Mouse (Mus musculus) midbrain, embryonic 15.5 days (tissue): ENCODE measurements around the gene Iqsec1. TPM values are rescaled to one million over a fixed set of nuclear protein-coding genes. Genes with fewer than 3 reads are reported as not detected.

Experiments used
- ATAC-seq: fragments of 200-750 bp; cut with Nextera tagmentation; replicated peaks from 2 replicates; pipeline ENCODE4 v1.8.0; 2017; ENCODE audit warnings: moderate TSS enrichment
- H3K27ac ChIP-seq: fragments of 300-500 bp; sonication (generic); 2 replicates; pipeline ENCODE4 v1.5.1; 2015; ENCODE audit warnings: mild to moderate bottlenecking, inconsistent platforms
- H3K27me3 ChIP-seq: fragments of 300-500 bp; sonication (generic); replicated peaks from 2 replicates; pipeline ENCODE4 v1.6.1; 2015; ENCODE audit warnings: inconsistent platforms
- H3K36me3 ChIP-seq: fragments of 300-500 bp; sonication (generic); replicated peaks from 2 replicates; pipeline ENCODE4 v1.6.1; 2015; ENCODE audit warnings: inconsistent platforms
- H3K4me1 ChIP-seq: fragments of 300-500 bp; sonication (generic); 2 replicates; pipeline ENCODE4 v1.6.1; 2015; ENCODE audit warnings: inconsistent platforms
- H3K4me2 ChIP-seq: fragments of 300-500 bp; sonication (generic); 2 replicates; pipeline ENCODE4 v1.6.1; 2015; ENCODE audit warnings: inconsistent platforms, mild to moderate bottlenecking, moderate library complexity
- H3K4me3 ChIP-seq: fragments of 300-500 bp; sonication (generic); 2 replicates; pipeline ENCODE4 v1.5.1; 2015; ENCODE audit warnings: mild to moderate bottlenecking, inconsistent platforms
- H3K9ac ChIP-seq: fragments of 300-500 bp; sonication (generic); 2 replicates; pipeline ENCODE4 v1.6.1; 2015; ENCODE audit warnings: mild to moderate bottlenecking, inconsistent platforms
- H3K9me3 ChIP-seq: fragments of 300-500 bp; sonication (generic); 2 replicates; pipeline ENCODE4 v1.6.1; 2016; ENCODE audit warnings: inconsistent platforms
- WGBS: fragments of 180-500 bp; shearing (Covaris S2); methylation state at CpG from one replicate; pipeline ENCODE4 v1.1.7; 2015; ENCODE audit warnings: mixed read lengths; 5-methylcytosine and 5-hydroxymethylcytosine counted together
- microRNA-seq: library from miRNA; unstranded; fragments of <30 nt; microRNA quantifications from one replicate; pipeline ENCODE4, GENCODE M21; 2016
- polyA plus RNA-seq: library from polyadenylated mRNA; unstranded; fragments of >200 nt; fragmentation: Nextera tagmentation; extraction: Ambion mirVana; gene quantifications from 2 replicates; pipeline ENCODE4 v1.2.1, GENCODE M21; 2015

Gene Iqsec1
- polyA plus RNA-seq, 1 experiment from 2014 or later, result 25.9 TPM

GRCm38 (mm10) chr6:90607196-90607595 lies 381.3 kb downstream of the Iqsec1 start:
- no peaks in the 10 kb centered on the region for H3K36me3 ChIP-seq
- H3K4me1 ChIP-seq, result 0 out of 2 replicates have a peak, but pooled peaks cover 12% of the 10 kb centered on the region
- no peak overlapping the region for H3K4me2 ChIP-seq
- H3K4me3 ChIP-seq, result no peak overlapping the region
- no peak overlapping the region for H3K27ac ChIP-seq
- no peaks in the 10 kb centered on the region for H3K27me3 ChIP-seq
- no peak for ATAC-seq
- 12% methylated on average over 5 of the region's 5 CpGs for WGBS
- H3K9ac ChIP-seq, result no peak overlapping the region
- no peaks in the 10 kb centered on the region for H3K9me3 ChIP-seq

- Histone ChIP-seq H3K9ac (no peak overlapping the region), H3K4me3 (no peak overlapping the region), H3K36me3 (no peaks in the 10 kb centered on the region), H3K27ac (no peak overlapping the region), H3K4me2 (no peak overlapping the region), H3K27me3 (no peaks in the 10 kb centered on the region), H3K9me3 (no peaks in the 10 kb centered on the region), H3K4me1 (0 out of 2 replicates have a peak, but pooled peaks cover 12% of the 10 kb centered on the region)
- no peak for ATAC-seq
- WGBS, result 23% methylated on average over 7 of the region's 7 CpGs
Observed at GRCm38 (mm10) chr6:90606538-90606937, 381.9 kb downstream of the Iqsec1 start.

Small RNAs within 50 kb of the gene (microRNA-seq; reads per million reads assigned to microRNA genes)
- gene Gm24816, result not detected

Other genes with a start within 250 kb of the Iqsec1 start
- 22.0 and 22.5 TPM in 2 replicates for gene Nup210, start 128.1 kb upstream of the Iqsec1 start, polyA plus RNA-seq
- gene Hdac11, start 168.0 kb upstream of the Iqsec1 start, polyA plus RNA-seq, result 46.5 and 49.4 TPM in 2 replicates
- gene Fbln2, start 223.8 kb upstream of the Iqsec1 start, polyA plus RNA-seq, result 15.1 and 16.7 TPM in 2 replicates